Mouse (Mus musculus) heart, embryonic 14.5 days (tissue): ENCODE measurements around the gene Pakap. TPM values are rescaled to one million over a fixed set of nuclear protein-coding genes. Genes with fewer than 3 reads are reported as not detected.

Experiments used
- ATAC-seq: fragments of 200-750 bp; cut with Nextera tagmentation; 2 replicates; pipeline ENCODE4 v1.8.0; 2017; ENCODE audit warnings: low read depth, moderate TSS enrichment; ENCODE audit not compliant: insufficient number of reproducible peaks, insufficient read depth, low FRiP score
- H3K27ac ChIP-seq, 2 experiments: fragments of 200-500 bp in 1 of 2; fragments of 300-500 bp in 1 of 2; sonication (generic) in 1 of 2; replicated peaks in 1 of 2; 2 replicates each; pipeline ENCODE4 v1.5.1; 2012 to 2014; ENCODE audit warnings: low read depth in 2 of 2, low read length in 2 of 2, control low read depth in 1 of 2, mild to moderate bottlenecking in 1 of 2, mixed read lengths in 1 of 2; ENCODE audit not compliant: control insufficient read depth in 1 of 2, insufficient read depth in 1 of 2
- H3K27me3 ChIP-seq: fragments of 300-500 bp; sonication (generic); 2 replicates; pipeline ENCODE4 v1.6.1; 2014; ENCODE audit warnings: mild to moderate bottlenecking, low read length, control low read depth; ENCODE audit not compliant: control insufficient read depth, insufficient read depth
- H3K36me3 ChIP-seq: fragments of 300-500 bp; sonication (generic); 2 replicates; pipeline ENCODE4 v1.6.1; 2014; ENCODE audit warnings: mild to moderate bottlenecking, control low read depth, low read length, mixed read lengths; ENCODE audit not compliant: control insufficient read depth, insufficient read depth
- H3K4me1 ChIP-seq, 2 experiments: fragments of 200-500 bp in 1 of 2; fragments of 300-500 bp in 1 of 2; sonication (generic) in 1 of 2; 2 replicates each; pipeline ENCODE4 v1.6.1; 2012 to 2014; ENCODE audit warnings: low read length in 2 of 2, control low read depth in 1 of 2, mixed read lengths in 1 of 2; ENCODE audit not compliant: control insufficient read depth in 2 of 2, insufficient read depth in 2 of 2
- H3K4me2 ChIP-seq: fragments of 300-500 bp; sonication (generic); 2 replicates; pipeline ENCODE4 v1.6.1; 2014; ENCODE audit warnings: mild to moderate bottlenecking, low read length
- H3K4me3 ChIP-seq, 2 experiments: fragments of 200-500 bp in 1 of 2; fragments of 300-500 bp in 1 of 2; sonication (generic) in 1 of 2; 2 replicates each; pipeline ENCODE4 v1.5.1; 2012 to 2014; ENCODE audit warnings: low read length in 2 of 2, mild to moderate bottlenecking in 2 of 2, control low read depth in 1 of 2, low read depth in 1 of 2, moderate library complexity in 1 of 2; ENCODE audit not compliant: control insufficient read depth in 1 of 2, insufficient read depth in 1 of 2
- H3K9ac ChIP-seq: fragments of 300-500 bp; sonication (generic); 2 replicates; pipeline ENCODE4 v1.6.1; 2014; ENCODE audit warnings: mild to moderate bottlenecking, low read length
- H3K9me3 ChIP-seq: fragments of 300-500 bp; sonication (generic); 2 replicates; pipeline ENCODE4 v1.6.1; 2016; ENCODE audit warnings: low read length, control low read depth; ENCODE audit not compliant: control insufficient read depth
- WGBS: fragments of 180-500 bp; shearing (Covaris S2); extraction: QIAGEN DNeasy Blood & Tissue Kit; methylation state at CpG from one replicate; pipeline ENCODE4 v1.1.7; 2014; 5-methylcytosine and 5-hydroxymethylcytosine counted together
- polyA plus RNA-seq: library from polyadenylated mRNA; unstranded; fragments of >200 nt; fragmentation: Nextera tagmentation; extraction: Ambion mirVana; gene quantifications from 2 replicates; pipeline ENCODE4 v1.2.1, GENCODE M21; 2014

Pakap gene
- polyA plus RNA-seq, 1 experiment from 2014 or later = 59.6 TPM

DNA sequence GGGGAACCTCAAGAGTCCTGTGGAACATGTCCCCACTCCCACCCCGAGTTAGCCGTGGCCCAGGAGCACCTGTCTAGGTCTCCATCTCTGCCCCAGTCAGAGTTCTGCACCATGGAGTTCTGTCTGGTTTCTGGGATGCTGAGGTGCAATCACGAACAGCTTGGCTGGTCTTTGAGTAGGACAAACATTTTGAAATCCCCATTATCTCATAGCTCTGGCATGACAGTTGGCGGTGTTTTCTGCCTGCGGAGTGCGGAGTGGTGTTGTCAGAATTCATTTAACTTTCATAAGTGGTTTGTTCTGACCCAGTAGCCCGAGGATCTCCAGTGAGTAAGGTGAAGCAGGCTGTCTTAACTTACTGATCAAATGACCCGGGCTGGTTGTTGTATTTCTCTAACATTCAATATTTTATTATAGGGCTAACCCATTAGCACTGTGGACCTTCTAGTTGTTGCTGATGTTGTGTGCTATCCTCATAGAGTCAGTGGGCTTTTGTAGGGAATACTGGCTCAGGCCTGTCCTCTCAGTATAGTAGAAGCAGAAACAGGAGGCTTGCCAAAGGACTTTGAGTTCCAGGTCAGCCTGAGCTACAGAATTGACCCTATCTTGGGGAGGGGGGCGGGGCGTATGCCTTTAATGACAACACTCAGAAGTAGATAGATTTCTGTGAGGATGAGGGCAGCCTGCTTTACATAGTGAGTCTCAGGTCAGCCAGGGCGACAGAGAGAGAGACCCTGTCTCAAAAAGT, 216.0 kb downstream of the Pakap start:
- no peak for ATAC-seq
- peaks cover 29 to 47% of the 10 kb centered on the region in 2 experiments for H3K4me1 ChIP-seq
- WGBS = 40% methylated on average over 11 of the region's 11 CpGs
- no peaks in the 10 kb centered on the region for H3K9me3 ChIP-seq
- peak overlapping the region in 1 of 2 experiments; percentile 42; a peak in 1 of 4 replicates for H3K27ac ChIP-seq
- no peaks in the 10 kb centered on the region for H3K36me3 ChIP-seq
- peak overlapping the region; percentile 80 for H3K4me2 ChIP-seq
- peak overlapping the region in 1 of 2 experiments; percentile 46; a peak in 1 of 4 replicates for H3K4me3 ChIP-seq
- H3K9ac ChIP-seq = peak overlapping the region; percentile 74; the same call in 1 of the 2 replicates
- no peaks in the 10 kb centered on the region for H3K27me3 ChIP-seq

DNA sequence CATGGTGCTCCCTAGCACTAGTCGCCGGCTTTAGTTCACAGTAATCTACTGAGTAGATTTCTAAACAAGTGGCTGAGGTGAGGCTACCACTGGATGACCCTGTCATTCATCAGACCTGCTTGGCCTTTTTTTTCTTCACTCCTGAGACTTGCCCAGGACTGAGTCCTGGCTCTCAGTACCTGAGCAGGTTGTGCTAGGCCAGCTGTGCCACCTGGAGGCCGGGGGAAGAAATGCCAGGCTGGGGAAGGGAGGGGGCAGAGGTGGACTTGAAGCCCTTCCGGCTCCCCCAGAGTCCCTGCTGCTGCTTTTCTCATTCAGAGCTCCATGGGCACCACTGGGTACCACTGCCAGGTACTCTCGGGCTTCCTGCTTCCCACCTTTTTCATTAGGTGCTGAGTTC, 220.7 kb downstream of the Pakap start:
- Histone ChIP-seq H3K4me2 (no peak overlapping the region), H3K4me1 (peaks cover 22 to 38% of the 10 kb centered on the region in 2 experiments), H3K4me3 (no peak overlapping the region), H3K27ac (no peak overlapping the region), H3K27me3 (no peaks in the 10 kb centered on the region), H3K36me3 (no peaks in the 10 kb centered on the region; the same call in 1 of the 2 replicates), H3K9me3 (no peaks in the 10 kb centered on the region), H3K9ac (no peak overlapping the region)
- ATAC-seq = no peak; the same call in 1 of the 2 replicates
- 52% methylated on average over 5 of the region's 5 CpGs for WGBS

DNA sequence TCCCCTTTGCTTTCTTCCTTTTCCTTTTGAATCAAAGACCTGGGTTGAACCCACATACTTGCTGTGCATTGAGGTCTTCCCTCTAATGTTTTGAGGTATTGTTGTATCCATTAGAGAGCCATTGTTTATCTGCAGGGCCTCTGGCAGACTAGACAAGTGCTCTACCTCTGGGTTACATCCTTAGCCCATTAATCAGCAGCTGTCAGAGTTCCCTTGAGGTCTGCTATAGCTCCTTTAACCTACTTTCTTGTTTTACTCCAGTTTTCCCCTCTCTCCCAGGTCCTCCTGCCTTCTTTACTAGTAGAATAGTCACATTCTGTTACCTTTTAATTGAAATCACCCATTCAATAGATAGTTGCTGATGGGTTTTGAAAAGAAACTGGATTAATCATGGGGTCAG, 221.1 kb downstream of the Pakap start:
- Histone ChIP-seq H3K9ac (no peak overlapping the region), H3K4me1 (peaks cover 20 to 37% of the 10 kb centered on the region in 2 experiments)

DNA sequence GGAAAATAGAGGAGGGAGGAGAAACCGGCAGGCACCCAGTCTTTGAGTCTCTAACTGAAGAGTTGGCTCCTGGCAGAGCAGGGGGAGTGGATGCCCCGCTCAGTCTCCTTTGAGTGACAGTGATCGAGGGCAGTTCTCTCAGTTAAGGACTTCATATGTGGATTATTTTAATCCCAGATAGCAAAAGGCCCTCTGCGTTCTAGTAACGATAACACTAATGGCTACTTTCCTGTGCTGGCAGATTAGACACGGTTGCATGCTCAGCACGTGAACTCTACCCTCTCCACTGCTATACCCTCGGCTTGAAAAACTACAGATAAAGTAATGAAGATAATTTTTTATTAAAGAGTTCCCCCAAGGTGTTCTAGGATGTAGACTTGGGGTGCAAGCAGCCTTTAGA, 226.0 kb downstream of the Pakap start:
- Histone ChIP-seq H3K9ac (no peak overlapping the region), H3K4me2 (no peak overlapping the region), H3K36me3 (no peaks in the 10 kb centered on the region; the same call in 1 of the 2 replicates), H3K4me1 (peaks cover 26 to 46% of the 10 kb centered on the region in 2 experiments), H3K27ac (peak overlapping the region; percentile 11 to 13; a peak in 2 of 4 replicates), H3K27me3 (no peaks in the 10 kb centered on the region), H3K9me3 (no peaks in the 10 kb centered on the region), H3K4me3 (no peak overlapping the region)
- 6% methylated on average over 8 of the region's 8 CpGs for WGBS
- ATAC-seq = peak; percentile 22; the same call in 1 of the 2 replicates

More for the DNA sequence above, 221.1 kb downstream of the Pakap start:
- Histone ChIP-seq H3K27me3 (no peaks in the 10 kb centered on the region), H3K4me2 (no peak overlapping the region), H3K4me3 (no peak overlapping the region), H3K9me3 (no peaks in the 10 kb centered on the region), H3K27ac (peak overlapping the region; percentile 37; a peak in 2 of 4 replicates), H3K36me3 (no peaks in the 10 kb centered on the region; the same call in 1 of the 2 replicates)
- ATAC-seq = no peak

DNA sequence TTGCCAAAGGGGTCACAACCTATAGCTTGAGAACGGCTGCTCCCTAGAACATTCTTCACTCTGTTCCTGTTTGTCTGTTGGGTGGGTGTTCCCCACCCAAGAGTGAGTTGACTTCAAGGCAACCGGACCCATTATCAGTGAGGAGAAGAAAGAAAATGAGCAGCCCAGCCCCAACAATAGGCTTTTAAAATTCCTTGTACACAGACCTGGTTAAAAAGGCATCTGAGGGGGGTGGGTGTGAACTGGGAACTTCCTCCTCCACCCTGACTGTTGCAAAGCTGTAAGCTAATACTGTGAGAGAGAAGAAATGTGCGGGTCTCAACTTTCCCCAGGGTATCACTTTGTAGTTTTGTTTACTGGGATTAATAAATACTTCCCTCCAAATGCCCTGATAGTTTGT, 226.6 kb downstream of the Pakap start:
- H3K27ac ChIP-seq = peak overlapping the region in 1 of 2 experiments; percentile 11; a peak in 1 of 4 replicates
- no peak overlapping the region for H3K9ac ChIP-seq
- 30% methylated on average over 3 of the region's 3 CpGs for WGBS
- no peaks in the 10 kb centered on the region for H3K27me3 ChIP-seq
- ATAC-seq = no peak
- no peak overlapping the region for H3K4me3 ChIP-seq
- H3K36me3 ChIP-seq = no peaks in the 10 kb centered on the region; the same call in 1 of the 2 replicates
- H3K4me1 ChIP-seq = peaks cover 23 to 42% of the 10 kb centered on the region in 2 experiments
- no peak overlapping the region for H3K4me2 ChIP-seq
- no peaks in the 10 kb centered on the region for H3K9me3 ChIP-seq

DNA sequence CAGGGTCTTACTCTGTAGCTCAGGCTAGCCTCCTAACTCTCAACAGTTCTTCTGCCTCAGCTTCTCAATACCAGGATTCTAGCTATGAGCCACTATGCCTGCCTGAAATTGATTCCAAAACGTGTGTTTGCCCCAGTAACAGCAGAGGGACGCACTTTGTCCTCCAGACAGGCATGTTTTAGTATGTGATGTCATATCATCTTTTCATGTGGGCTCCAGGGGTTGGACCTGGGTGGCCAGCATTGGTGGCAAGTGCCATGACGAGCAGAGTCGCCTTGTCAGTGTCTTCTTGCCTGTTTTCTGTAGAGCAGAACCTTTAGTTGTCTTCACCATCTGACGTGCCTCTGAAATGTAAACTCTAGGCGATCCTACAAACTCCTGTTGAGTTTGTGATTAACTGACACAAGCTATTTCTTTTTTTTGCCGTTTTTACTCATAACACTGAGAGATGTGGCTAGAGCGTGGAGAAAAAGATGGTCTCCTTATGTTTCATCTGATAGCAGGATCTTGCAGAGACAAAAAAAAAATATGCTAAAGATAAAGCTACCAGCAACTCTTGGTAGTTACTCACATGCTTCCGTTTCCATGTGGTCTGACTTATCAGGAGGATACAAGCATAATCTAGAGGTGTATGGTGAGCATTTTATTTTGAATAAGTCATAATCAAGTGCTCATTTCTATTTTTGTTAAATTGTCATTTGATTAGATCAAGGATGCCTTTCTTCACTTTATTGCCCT, 229.7 kb downstream of the Pakap start:
- ATAC-seq = no peak
- Histone ChIP-seq H3K4me1 (peaks cover 28 to 52% of the 10 kb centered on the region in 2 experiments), H3K27ac (peak overlapping the region; percentile 83), H3K9ac (peak overlapping the region; percentile 58; the same call in 1 of the 2 replicates), H3K4me3 (no peak overlapping the region), H3K36me3 (no peaks in the 10 kb centered on the region), H3K4me2 (peak overlapping the region; percentile 23; the same call in 1 of the 2 replicates), H3K9me3 (no peaks in the 10 kb centered on the region), H3K27me3 (no peaks in the 10 kb centered on the region)
- WGBS = 49% methylated on average over 9 of the region's 9 CpGs

DNA sequence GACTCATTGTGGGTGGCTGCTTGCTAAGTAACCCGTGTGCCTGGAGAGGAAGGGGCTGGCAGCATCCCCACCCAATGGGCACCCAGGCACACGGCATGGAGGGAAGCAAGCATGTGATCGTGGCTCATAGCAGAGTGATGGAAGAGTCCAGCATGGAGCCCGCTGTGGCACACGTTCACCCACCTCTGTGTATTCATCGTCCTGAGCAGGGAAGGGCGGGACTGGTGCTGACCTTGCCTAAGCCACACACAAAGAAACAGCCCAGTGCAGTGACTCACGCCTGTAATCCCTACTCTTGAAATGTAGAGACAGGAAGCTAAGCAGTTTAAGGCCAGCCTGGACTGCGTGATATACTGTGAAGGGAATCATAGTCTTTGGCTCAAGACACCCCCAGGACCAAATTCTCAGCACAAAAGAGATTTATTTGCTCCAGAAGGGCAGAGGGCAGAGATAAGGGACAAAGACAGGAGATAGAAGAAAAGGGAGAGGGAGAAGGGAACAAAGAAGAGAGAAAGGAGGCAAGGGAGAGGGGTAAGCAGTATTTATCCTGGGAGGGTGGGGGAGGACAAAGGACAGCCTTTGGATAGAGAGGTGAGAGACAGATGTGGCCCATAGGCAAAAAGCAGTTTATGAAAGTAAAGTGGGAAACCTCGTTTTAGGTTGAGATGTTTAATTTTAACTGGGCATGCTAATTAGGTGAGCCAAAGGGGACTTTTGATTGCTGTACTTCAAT, 230.5 kb downstream of the Pakap start:
- peak overlapping the region; percentile 58; the same call in 1 of the 2 replicates for H3K9ac ChIP-seq
- WGBS = 13% methylated on average over 10 of the region's 10 CpGs
- H3K4me3 ChIP-seq = no peak overlapping the region
- no peaks in the 10 kb centered on the region for H3K27me3 ChIP-seq
- H3K4me1 ChIP-seq = peaks cover 24 to 46% of the 10 kb centered on the region in 2 experiments
- peak overlapping the region; percentile 23; the same call in 1 of the 2 replicates for H3K4me2 ChIP-seq
- no peaks in the 10 kb centered on the region for H3K9me3 ChIP-seq
- H3K36me3 ChIP-seq = 0 out of 2 replicates have a peak, but pooled peaks cover 4% of the 10 kb centered on the region
- peak overlapping the region; percentile 83 for H3K27ac ChIP-seq
- ATAC-seq = peak; percentile 62; the same call in 1 of the 2 replicates
